Mouse (Mus musculus) kidney, embryonic 16.5 days (tissue): ENCODE results near the gene Lypla2. TPM values are rescaled to one million over a fixed set of nuclear protein-coding genes. Genes with fewer than 3 reads are reported as not detected.

Experiments used
- ATAC-seq: fragments of 200-750 bp; cut with Nextera tagmentation; 2 replicates; pipeline ENCODE4 v1.8.0; 2017; ENCODE audit warnings: moderate TSS enrichment; ENCODE audit not compliant: low FRiP score, low TSS enrichment
- H3K27ac ChIP-seq: fragments of 300-500 bp; sonication (generic); 2 replicates; pipeline ENCODE4 v1.5.1; 2014; ENCODE audit warnings: low read length
- H3K27me3 ChIP-seq: fragments of 300-500 bp; sonication (generic); 2 replicates; pipeline ENCODE4 v1.6.1; 2014; ENCODE audit warnings: low read length, control low read depth, mixed read lengths; ENCODE audit not compliant: insufficient read depth
- H3K36me3 ChIP-seq: fragments of 300-500 bp; sonication (generic); 2 replicates; pipeline ENCODE4 v1.6.1; 2014; ENCODE audit warnings: low read length, control low read depth, mixed read lengths; ENCODE audit not compliant: insufficient read depth
- H3K4me1 ChIP-seq: fragments of 300-500 bp; sonication (generic); 2 replicates; pipeline ENCODE4 v1.6.1; 2014; ENCODE audit warnings: low read length, control low read depth, mixed read lengths; ENCODE audit not compliant: insufficient read depth
- H3K4me2 ChIP-seq: fragments of 300-500 bp; sonication (generic); replicated peaks from 2 replicates; pipeline ENCODE4 v1.6.1; 2014; ENCODE audit warnings: low read depth, low read length
- H3K4me3 ChIP-seq: fragments of 300-500 bp; sonication (generic); 2 replicates; pipeline ENCODE4 v1.5.1; 2014; ENCODE audit warnings: mild to moderate bottlenecking, low read length
- H3K9ac ChIP-seq: fragments of 300-500 bp; sonication (generic); replicated peaks from 2 replicates; pipeline ENCODE4 v1.6.1; 2014; ENCODE audit warnings: low read length
- H3K9me3 ChIP-seq: fragments of 300-500 bp; sonication (generic); 2 replicates; pipeline ENCODE4 v1.6.1; 2016; ENCODE audit warnings: low read length, control low read depth
- WGBS: fragments of 180-500 bp; shearing (Covaris S2); extraction: QIAGEN DNeasy Blood & Tissue Kit; methylation state at CpG from one replicate; pipeline ENCODE4 v1.1.7; 2014; 5-methylcytosine and 5-hydroxymethylcytosine counted together
- polyA plus RNA-seq: library from polyadenylated mRNA; unstranded; fragments of >200 nt; fragmentation: Nextera tagmentation; extraction: Ambion mirVana; gene quantifications from 2 replicates; pipeline ENCODE4 v1.2.1, GENCODE M21; 2015

Gene Lypla2
- polyA plus RNA-seq, 1 experiment from 2014 or later, result 147 TPM

- H3K9me3 ChIP-seq, result no peaks in the 10 kb centered on the region
- peak overlapping the region; percentile 96 for H3K4me2 ChIP-seq
- H3K4me1 ChIP-seq, result peaks cover 15% of the 10 kb centered on the region
- no peaks in the 10 kb centered on the region for H3K27me3 ChIP-seq
- peak overlapping the region; percentile 81 for H3K4me3 ChIP-seq
- WGBS, result 1% methylated on average over 12 of the region's 12 CpGs
- H3K36me3 ChIP-seq, result peaks cover 45% of the 10 kb centered on the region
- 0 out of 2 replicates have a peak, but pooled peaks have one; percentile 12 for ATAC-seq
- H3K9ac ChIP-seq, result peak overlapping the region; percentile 82
- peak overlapping the region; percentile 62; the same call in 1 of the 2 replicates for H3K27ac ChIP-seq
These were observed 8.0 kb downstream of the Lypla2 start for GRCm38 (mm10) chr4:135964426-135964825.

GRCm38 (mm10) chr4:135963457-135964193 is 8.8 kb downstream of the Lypla2 start, which contains the start of gene Gale:
TSS of gene Gale (plus strand) at chr4:135963727.
- Histone ChIP-seq H3K36me3 (peaks cover 37% of the 10 kb centered on the region), H3K4me2 (peak within 1 kb of the TSS; percentile 96), H3K9me3 (no peaks in the 10 kb centered on the region), H3K4me3 (peak within 1 kb of the TSS; percentile 81), H3K27ac (peak within 1 kb of the TSS; percentile 93), H3K9ac (peak within 1 kb of the TSS; percentile 86), H3K27me3 (no peaks in the 10 kb centered on the region), H3K4me1 (peaks cover 15% of the 10 kb centered on the region)
- ATAC-seq, result peak; percentile 94
- WGBS, result under 1% methylated on average over 56 of the region's 56 CpGs

- peaks cover 15% of the 10 kb centered on the region for H3K4me1 ChIP-seq
- peaks cover 30% of the 10 kb centered on the region for H3K36me3 ChIP-seq
- no peak; the same call in 1 of the 2 replicates for ATAC-seq
- no peaks in the 10 kb centered on the region for H3K9me3 ChIP-seq
- H3K4me3 ChIP-seq, result peak overlapping the region; percentile 81
- no peaks in the 10 kb centered on the region for H3K27me3 ChIP-seq
- H3K4me2 ChIP-seq, result peak overlapping the region; percentile 96
- peak overlapping the region; percentile 93 for H3K27ac ChIP-seq
- H3K9ac ChIP-seq, result peak overlapping the region; percentile 86
- 5% methylated on average over 15 of the region's 15 CpGs for WGBS
These were observed 9.5 kb downstream of the Lypla2 start for GRCm38 (mm10) chr4:135962946-135963345.

GRCm38 (mm10) chr4:135962198-135962597 is 10.2 kb downstream of the Lypla2 start:
- Histone ChIP-seq H3K4me1 (peaks cover 15% of the 10 kb centered on the region), H3K27ac (0 out of 2 replicates have a peak overlapping the region, but pooled peaks have one; percentile 5), H3K27me3 (no peaks in the 10 kb centered on the region), H3K4me3 (no peak overlapping the region), H3K36me3 (peaks cover 23% of the 10 kb centered on the region), H3K4me2 (no peak overlapping the region), H3K9me3 (no peaks in the 10 kb centered on the region), H3K9ac (no peak overlapping the region)
- no peak for ATAC-seq
- 85% methylated on average over 7 of the region's 7 CpGs for WGBS

- ATAC-seq, result no peak
- Histone ChIP-seq H3K27me3 (no peaks in the 10 kb centered on the region), H3K9ac (no peak overlapping the region), H3K4me3 (no peak overlapping the region), H3K27ac (no peak overlapping the region), H3K4me1 (peaks cover 15% of the 10 kb centered on the region), H3K36me3 (peaks cover 18% of the 10 kb centered on the region), H3K4me2 (no peak overlapping the region), H3K9me3 (no peaks in the 10 kb centered on the region)
- WGBS, result 92% methylated on average over 5 of the region's 5 CpGs
These were observed 10.7 kb downstream of the Lypla2 start for GRCm38 (mm10) chr4:135961709-135962108.

- H3K27me3 ChIP-seq, result no peaks in the 10 kb centered on the region
- ATAC-seq, result no peak
- peaks cover 15% of the 10 kb centered on the region for H3K4me1 ChIP-seq
- no peak overlapping the region for H3K4me3 ChIP-seq
- no peak overlapping the region for H3K9ac ChIP-seq
- H3K4me2 ChIP-seq, result no peak overlapping the region
- no peaks in the 10 kb centered on the region for H3K9me3 ChIP-seq
- H3K27ac ChIP-seq, result no peak overlapping the region
- H3K36me3 ChIP-seq, result peaks cover 18% of the 10 kb centered on the region; the same call in 1 of the 2 replicates
- WGBS, result 26% methylated on average over 5 of the region's 5 CpGs
These were observed 11.7 kb downstream of the Lypla2 start for GRCm38 (mm10) chr4:135960717-135961116.

GRCm38 (mm10) chr4:135958354-135958753 is 14.1 kb downstream of the Lypla2 start:
- Histone ChIP-seq H3K27ac (no peak overlapping the region), H3K27me3 (no peaks in the 10 kb centered on the region), H3K36me3 (peaks cover 23% of the 10 kb centered on the region; the same call in 1 of the 2 replicates), H3K9ac (peak overlapping the region; percentile 45; the same call in 1 of the 2 replicates), H3K4me3 (no peak overlapping the region), H3K4me1 (peaks cover 4% of the 10 kb centered on the region; the same call in 1 of the 2 replicates), H3K9me3 (no peaks in the 10 kb centered on the region), H3K4me2 (no peak overlapping the region)
- ATAC-seq, result no peak
- WGBS, result 51% methylated on average over 8 of the region's 8 CpGs

GRCm38 (mm10) chr4:135955886-135956285 is 16.5 kb downstream of the Lypla2 start:
- no peaks in the 10 kb centered on the region for H3K27me3 ChIP-seq
- H3K9ac ChIP-seq, result no peak overlapping the region
- H3K36me3 ChIP-seq, result peaks cover 39% of the 10 kb centered on the region
- WGBS, result 82% methylated on average over 9 of the region's 9 CpGs
- no peak overlapping the region for H3K4me3 ChIP-seq
- ATAC-seq, result no peak
- no peaks in the 10 kb centered on the region for H3K9me3 ChIP-seq
- H3K4me1 ChIP-seq, result no peaks in the 10 kb centered on the region
- H3K27ac ChIP-seq, result no peak overlapping the region
- no peak overlapping the region for H3K4me2 ChIP-seq

GRCm38 (mm10) chr4:135954241-135954640 is 18.2 kb downstream of the Lypla2 start:
- H3K9me3 ChIP-seq, result no peaks in the 10 kb centered on the region
- H3K4me1 ChIP-seq, result peaks cover 8% of the 10 kb centered on the region; the same call in 1 of the 2 replicates
- WGBS, result 7% methylated on average over 2 of the region's 2 CpGs
- H3K27ac ChIP-seq, result no peak overlapping the region
- H3K4me2 ChIP-seq, result no peak overlapping the region
- ATAC-seq, result no peak
- no peaks in the 10 kb centered on the region for H3K27me3 ChIP-seq
- H3K9ac ChIP-seq, result no peak overlapping the region
- no peak overlapping the region for H3K4me3 ChIP-seq
- peaks cover 30% of the 10 kb centered on the region for H3K36me3 ChIP-seq

GRCm38 (mm10) chr4:135953179-135953578 is 19.2 kb downstream of the Lypla2 start:
- ATAC-seq, result no peak
- H3K4me1 ChIP-seq, result peaks cover 13% of the 10 kb centered on the region
- H3K4me2 ChIP-seq, result no peak overlapping the region
- no peak overlapping the region for H3K9ac ChIP-seq
- H3K27me3 ChIP-seq, result no peaks in the 10 kb centered on the region
- no peak overlapping the region for H3K4me3 ChIP-seq
- H3K9me3 ChIP-seq, result no peaks in the 10 kb centered on the region
- H3K27ac ChIP-seq, result no peak overlapping the region
- WGBS, result 87% methylated on average over 3 of the region's 3 CpGs
- H3K36me3 ChIP-seq, result peaks cover 30% of the 10 kb centered on the region
